Mouse (Mus musculus): Measurements from ENCODE around the gene Gm266. TPM values are rescaled to one million over a fixed set of nuclear protein-coding genes. Genes with fewer than 3 reads are reported as not detected.

Gm266 gene
- polyA plus RNA-seq, 1 experiment from 2014 or later: 0.49 TPM

GRCm38 (mm10) chr12:111455860-111456259, 29.8 kb downstream of the Gm266 start:
- H3K4me1 ChIP-seq (ENCODE audit: insufficient read depth): no peaks in the 10 kb centered on the region; the same call in 1 of the 2 replicates
- H3K4me3 ChIP-seq (ENCODE audit: low read depth, low read length): no peak overlapping the region
- H3K27me3 ChIP-seq (ENCODE audit: insufficient read depth, low read length): 0 out of 2 replicates have a peak, but pooled peaks cover 3% of the 10 kb centered on the region
- peaks cover 38% of the 10 kb centered on the region for H3K36me3 ChIP-seq (replicated peaks; ENCODE audit: insufficient read depth, low read length)
- DNase-seq (no peak), ATAC-seq (peak; percentile 37; the same call in 1 of the 2 replicates)
- 44% methylated on average over 8 of the region's 8 CpGs for WGBS (ENCODE audit: insufficient replicate concordance)
- H3K27ac ChIP-seq (ENCODE audit: low read depth): no peak overlapping the region
- no peaks in the 10 kb centered on the region for H3K9me3 ChIP-seq (ENCODE audit: low read length)
- TF ChIP-seq EP300 (IDR thresholded peaks at IDR 0.05; ENCODE audit: low read depth) (no peak), CTCF (IDR thresholded peaks at IDR 0.05; ENCODE audit: low read depth) (no peak)
- no peak overlapping the region for H3K9ac ChIP-seq (replicated peaks)
- no peak overlapping the region for H3K4me2 ChIP-seq (ENCODE audit: low read depth, low read length)

GRCm38 (mm10) chr12:111455311-111455846, 30.2 kb downstream of the Gm266 start:
- Histone ChIP-seq H3K27ac (ENCODE audit: low read depth) (no peak overlapping the region), H3K9me3 (ENCODE audit: low read length) (no peaks in the 10 kb centered on the region), H3K4me2 (ENCODE audit: low read depth, low read length) (no peak overlapping the region), H3K27me3 (ENCODE audit: insufficient read depth, low read length) (0 out of 2 replicates have a peak, but pooled peaks cover 3% of the 10 kb centered on the region), H3K9ac (replicated peaks) (no peak overlapping the region), H3K4me3 (ENCODE audit: low read depth, low read length) (no peak overlapping the region), H3K36me3 (replicated peaks; ENCODE audit: insufficient read depth, low read length) (peaks cover 43% of the 10 kb centered on the region), H3K4me1 (ENCODE audit: insufficient read depth) (no peaks in the 10 kb centered on the region; the same call in 1 of the 2 replicates)
- ATAC-seq (peak; percentile 14; the same call in 1 of the 2 replicates), DNase-seq (no peak)
- TF ChIP-seq EP300 (IDR thresholded peaks at IDR 0.05; ENCODE audit: low read depth) (no peak), CTCF (IDR thresholded peaks at IDR 0.05; ENCODE audit: low read depth) (no peak)
- WGBS (ENCODE audit: insufficient replicate concordance): 69% methylated on average over 12 of the region's 12 CpGs

GRCm38 (mm10) chr12:111454543-111455280, 30.9 kb downstream of the Gm266 start:
- Histone ChIP-seq H3K27me3 (ENCODE audit: insufficient read depth, low read length) (0 out of 2 replicates have a peak, but pooled peaks cover 3% of the 10 kb centered on the region), H3K4me1 (ENCODE audit: insufficient read depth) (peaks cover 5% of the 10 kb centered on the region), H3K27ac (ENCODE audit: low read depth) (no peak overlapping the region), H3K4me2 (ENCODE audit: low read depth, low read length) (no peak overlapping the region), H3K9ac (replicated peaks) (no peak overlapping the region), H3K36me3 (replicated peaks; ENCODE audit: insufficient read depth, low read length) (peaks cover 49% of the 10 kb centered on the region), H3K9me3 (ENCODE audit: low read length) (no peaks in the 10 kb centered on the region), H3K4me3 (ENCODE audit: low read depth, low read length) (no peak overlapping the region)
- no peak for TF ChIP-seq EP300 (IDR thresholded peaks at IDR 0.05; ENCODE audit: low read depth)
- no peak for TF ChIP-seq CTCF (IDR thresholded peaks at IDR 0.05; ENCODE audit: low read depth)
- no peak for DNase-seq
- 73% methylated on average over 10 of the region's 10 CpGs for WGBS (ENCODE audit: insufficient replicate concordance)
- ATAC-seq: no peak

GRCm38 (mm10) chr12:111454021-111454420, 31.6 kb downstream of the Gm266 start:
- 0 out of 2 replicates have a peak, but pooled peaks cover 3% of the 10 kb centered on the region for H3K27me3 ChIP-seq (ENCODE audit: insufficient read depth, low read length)
- DNase-seq (no peak), ATAC-seq (no peak)
- H3K9ac ChIP-seq (replicated peaks): no peak overlapping the region
- TF ChIP-seq CTCF (IDR thresholded peaks at IDR 0.05; ENCODE audit: low read depth): no peak
- TF ChIP-seq EP300 (IDR thresholded peaks at IDR 0.05; ENCODE audit: low read depth): no peak
- H3K36me3 ChIP-seq (replicated peaks; ENCODE audit: insufficient read depth, low read length): peaks cover 56% of the 10 kb centered on the region
- H3K4me2 ChIP-seq (ENCODE audit: low read depth, low read length): no peak overlapping the region
- peaks cover 9% of the 10 kb centered on the region for H3K4me1 ChIP-seq (ENCODE audit: insufficient read depth)
- 49% methylated on average over 4 of the region's 4 CpGs for WGBS (ENCODE audit: insufficient replicate concordance)
- H3K27ac ChIP-seq (ENCODE audit: low read depth): no peak overlapping the region
- H3K4me3 ChIP-seq (ENCODE audit: low read depth, low read length): no peak overlapping the region
- no peaks in the 10 kb centered on the region for H3K9me3 ChIP-seq (ENCODE audit: low read length)

GRCm38 (mm10) chr12:111451561-111451960, 34.1 kb downstream of the Gm266 start:
- ATAC-seq: no peak
- H3K9me3 ChIP-seq (ENCODE audit: low read length): no peaks in the 10 kb centered on the region
- TF ChIP-seq EP300 (IDR thresholded peaks at IDR 0.05; ENCODE audit: low read depth) (no peak), CTCF (IDR thresholded peaks at IDR 0.05; ENCODE audit: low read depth) (no peak)
- DNase-seq: peak; percentile 11
- WGBS (ENCODE audit: insufficient replicate concordance): 83% methylated on average over 7 of the region's 7 CpGs
- no peak overlapping the region for H3K9ac ChIP-seq (replicated peaks)
- H3K4me2 ChIP-seq (ENCODE audit: low read depth, low read length): no peak overlapping the region
- no peak overlapping the region for H3K27ac ChIP-seq (ENCODE audit: low read depth)
- H3K36me3 ChIP-seq (replicated peaks; ENCODE audit: insufficient read depth, low read length): peaks cover 80% of the 10 kb centered on the region
- no peaks in the 10 kb centered on the region for H3K27me3 ChIP-seq (ENCODE audit: insufficient read depth, low read length)
- H3K4me3 ChIP-seq (ENCODE audit: low read depth, low read length): no peak overlapping the region
- H3K4me1 ChIP-seq (ENCODE audit: insufficient read depth): peaks cover 14% of the 10 kb centered on the region

GRCm38 (mm10) chr12:111450359-111450758, 35.3 kb downstream of the Gm266 start:
- WGBS (ENCODE audit: insufficient replicate concordance): 82% methylated on average over 6 of the region's 6 CpGs
- Histone ChIP-seq H3K36me3 (replicated peaks; ENCODE audit: insufficient read depth, low read length) (peaks cover 92% of the 10 kb centered on the region), H3K27me3 (ENCODE audit: insufficient read depth, low read length) (no peaks in the 10 kb centered on the region), H3K9me3 (ENCODE audit: low read length) (no peaks in the 10 kb centered on the region), H3K4me1 (ENCODE audit: insufficient read depth) (peaks cover 26% of the 10 kb centered on the region), H3K9ac (replicated peaks) (no peak overlapping the region), H3K4me3 (ENCODE audit: low read depth, low read length) (no peak overlapping the region), H3K4me2 (ENCODE audit: low read depth, low read length) (no peak overlapping the region), H3K27ac (ENCODE audit: low read depth) (no peak overlapping the region)
- ATAC-seq (0 out of 2 replicates have a peak, but pooled peaks have one; percentile 6), DNase-seq (no peak)
- no peak for TF ChIP-seq CTCF (IDR thresholded peaks at IDR 0.05; ENCODE audit: low read depth)
- TF ChIP-seq EP300 (IDR thresholded peaks at IDR 0.05; ENCODE audit: low read depth): no peak

Measured in liver, postnatal 0 days (tissue).